Mouse (Mus musculus): ENCODE results near the gene Olfr1181. TPM values are rescaled to one million over a fixed set of nuclear protein-coding genes. Genes with fewer than 3 reads are reported as not detected.
"Not testable (repeated sequence)": the region's sequence is repeated elsewhere in the genome, so short reads cannot be mapped to it uniquely, and the experiment has no call there.

Olfr1181 gene
- not detected in 2 replicates for polyA plus RNA-seq (2012; ENCODE audit: insufficient read depth, low replicate concordance)

- Histone ChIP-seq H3K27me3 (replicated peaks) (no peaks in the 10 kb centered on the region), H3K4me1 (no peaks in the 10 kb centered on the region), H3K36me3 (replicated peaks; ENCODE audit: low read length) (no peaks in the 10 kb centered on the region), H3K4me3 (replicated peaks) (no peak within 1 kb of the TSS), H3K9me3 (no peaks in the 10 kb centered on the region)
- TF ChIP-seq FLI1 (IDR thresholded peaks at IDR 0.05; ENCODE audit: low read length) (no peak), GATA1 (IDR thresholded peaks at IDR 0.05; ENCODE audit: borderline replicate concordance, low read length) (no peak)
Measured at GRCm38 (mm10) chr2:88426071-88426470, at the start of gene Olfr1181. Gene Olfr1181, minus strand, starts transcription at chr2:88426171.

- not testable (repeated sequence) for H3K4me1 ChIP-seq; H3K9me3 ChIP-seq; H3K27me3 ChIP-seq (replicated peaks); H3K4me3 ChIP-seq (replicated peaks); H3K36me3 ChIP-seq (replicated peaks; ENCODE audit: low read length)
Measured at GRCm38 (mm10) chr2:88454567-88454966, 28.6 kb upstream of the Olfr1181 start, which contains the start of gene Olfr1183. Gene Olfr1183, plus strand, starts transcription at chr2:88454867.

DNA sequence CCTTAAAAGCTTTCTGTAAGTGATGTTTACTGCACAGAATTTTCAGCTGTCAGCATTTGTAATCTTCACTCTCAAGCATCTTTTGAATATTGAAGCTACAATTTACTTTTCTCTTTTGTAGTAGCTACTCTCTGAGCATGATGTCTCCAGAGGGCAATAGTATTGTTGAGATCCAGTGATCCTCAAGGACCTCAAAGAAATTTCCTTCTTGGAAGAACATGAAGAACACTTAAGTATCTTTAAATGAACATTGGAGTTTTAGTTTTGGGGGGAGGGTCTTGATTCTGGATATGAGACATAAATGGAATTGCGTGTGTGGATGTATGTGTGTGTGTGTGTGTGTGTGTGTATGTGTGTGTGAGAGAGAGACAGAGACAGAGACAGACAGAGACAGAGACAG is 23.1 kb upstream of the Olfr1181 start, which contains the start of gene Gm13757:
Gene Gm13757, minus strand, starts transcription at position 101 of the 400 bp plus-strand sequence.
- Histone ChIP-seq H3K27me3 (replicated peaks) (no peaks in the 10 kb centered on the region), H3K4me1 (no peaks in the 10 kb centered on the region), H3K36me3 (replicated peaks; ENCODE audit: low read length) (no peaks in the 10 kb centered on the region), H3K4me3 (replicated peaks) (no peak within 1 kb of the TSS), H3K9me3 (no peaks in the 10 kb centered on the region)
- TF ChIP-seq FLI1 (IDR thresholded peaks at IDR 0.05; ENCODE audit: low read length) = no peak
- TF ChIP-seq GATA1 (IDR thresholded peaks at IDR 0.05; ENCODE audit: borderline replicate concordance, low read length) = no peak

DNA sequence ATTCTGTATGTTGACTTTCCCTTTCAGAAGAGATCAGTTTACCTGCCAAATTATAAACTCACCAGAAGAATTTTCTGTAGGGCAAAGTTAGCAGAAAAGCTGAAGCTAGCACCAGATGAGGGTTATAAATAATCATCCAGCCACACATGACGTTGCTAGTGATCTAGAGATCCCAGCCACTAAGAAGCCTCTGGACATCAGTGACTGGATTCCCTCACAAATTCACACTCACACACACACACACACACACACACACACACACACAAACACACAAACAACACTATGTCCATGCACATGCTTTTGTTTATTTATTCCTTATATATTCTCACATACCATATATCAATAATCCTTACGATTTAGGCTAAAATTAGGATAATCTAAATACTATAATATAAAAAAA is 6.9 kb downstream of the Olfr1181 start, which contains the start of gene Olfr1180:
Gene Olfr1180, minus strand, starts transcription at position 101 of the 400 bp plus-strand sequence.
- Histone ChIP-seq H3K27me3 (replicated peaks) (no peaks in the 10 kb centered on the region), H3K4me1 (no peaks in the 10 kb centered on the region), H3K9me3 (no peaks in the 10 kb centered on the region), H3K36me3 (replicated peaks; ENCODE audit: low read length) (no peaks in the 10 kb centered on the region), H3K4me3 (replicated peaks) (no peak within 1 kb of the TSS)
- no peak for TF ChIP-seq GATA1 (IDR thresholded peaks at IDR 0.05; ENCODE audit: borderline replicate concordance, low read length)
- no peak for TF ChIP-seq FLI1 (IDR thresholded peaks at IDR 0.05; ENCODE audit: low read length)

DNA sequence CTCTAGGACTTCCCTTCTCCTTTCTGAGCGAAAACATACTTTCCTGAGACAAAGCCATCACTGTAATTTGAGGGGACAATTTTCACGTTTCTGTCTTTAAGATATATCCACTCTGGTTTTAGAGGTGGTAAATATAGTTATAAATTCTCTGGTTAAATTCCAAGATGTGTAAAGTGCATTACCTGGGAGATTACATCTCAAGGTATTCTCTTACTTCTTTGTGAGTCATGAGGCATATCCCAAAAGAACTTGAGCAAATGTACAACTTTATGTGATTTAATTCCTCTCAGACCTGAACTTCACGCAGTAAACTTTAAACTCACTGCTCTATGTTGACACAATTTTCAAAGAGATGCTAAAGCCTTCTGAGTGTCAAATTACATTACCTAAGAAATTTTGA is 19.6 kb downstream of the Olfr1181 start, which contains the start of gene Olfr1179:
Gene Olfr1179, minus strand, starts transcription at position 101 of the 400 bp plus-strand sequence.
- Histone ChIP-seq H3K4me3 (replicated peaks) (no peak within 1 kb of the TSS), H3K36me3 (replicated peaks; ENCODE audit: low read length) (no peaks in the 10 kb centered on the region), H3K4me1 (no peaks in the 10 kb centered on the region), H3K27me3 (replicated peaks) (no peaks in the 10 kb centered on the region), H3K9me3 (no peaks in the 10 kb centered on the region)
- no peak for TF ChIP-seq FLI1 (IDR thresholded peaks at IDR 0.05; ENCODE audit: low read length)
- TF ChIP-seq GATA1 (IDR thresholded peaks at IDR 0.05; ENCODE audit: borderline replicate concordance, low read length) = no peak

DNA sequence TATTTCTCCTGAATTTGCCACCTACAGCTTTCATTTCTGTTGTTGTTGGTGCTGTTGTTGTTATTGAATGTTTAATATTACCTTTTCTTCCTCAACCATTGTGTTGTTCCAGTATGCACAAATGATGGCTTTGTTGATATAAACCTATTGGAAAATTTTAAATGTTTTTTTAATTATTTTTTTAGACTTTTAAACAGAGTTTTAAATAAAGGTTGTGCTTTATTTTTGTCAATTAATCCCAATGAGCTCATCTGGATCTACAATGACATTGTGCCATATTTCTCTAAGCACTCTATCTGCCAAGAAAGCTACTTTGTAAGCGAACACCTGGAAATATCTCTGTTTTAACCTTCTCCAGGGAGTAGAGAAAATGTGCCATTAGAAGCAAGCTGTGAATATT is 39.2 kb downstream of the Olfr1181 start, which contains the start of gene Olfr1178:
Gene Olfr1178, plus strand, starts transcription at position 301 of the 400 bp plus-strand sequence.
- Histone ChIP-seq H3K27me3 (replicated peaks) (no peaks in the 10 kb centered on the region), H3K36me3 (replicated peaks; ENCODE audit: low read length) (no peaks in the 10 kb centered on the region), H3K4me1 (no peaks in the 10 kb centered on the region), H3K4me3 (replicated peaks) (no peak within 1 kb of the TSS), H3K9me3 (0 out of 2 replicates have a peak, but pooled peaks cover 2% of the 10 kb centered on the region)
- no peak for TF ChIP-seq FLI1 (IDR thresholded peaks at IDR 0.05; ENCODE audit: low read length)
- TF ChIP-seq GATA1 (IDR thresholded peaks at IDR 0.05; ENCODE audit: borderline replicate concordance, low read length) = no peak

Other genes starting within 250 kb of the Olfr1181 start
- gene Olfr1168, start 244.3 kb downstream of the Olfr1181 start, polyA plus RNA-seq (2012; ENCODE audit: insufficient read depth, low replicate concordance) = not detected in 2 replicates
- not detected in 2 replicates for gene Olfr1170, start 197.8 kb downstream of the Olfr1181 start, polyA plus RNA-seq (2012; ENCODE audit: insufficient read depth, low replicate concordance)
- gene Olfr1173, start 146.3 kb downstream of the Olfr1181 start, polyA plus RNA-seq (2012; ENCODE audit: insufficient read depth, low replicate concordance) = not detected in 2 replicates
- not detected in 2 replicates for gene Olfr1174-ps, start 111.0 kb downstream of the Olfr1181 start, polyA plus RNA-seq (2012; ENCODE audit: insufficient read depth, low replicate concordance)
- gene Olfr1175-ps, start 99.0 kb downstream of the Olfr1181 start, polyA plus RNA-seq (2012; ENCODE audit: insufficient read depth, low replicate concordance) = not detected in 2 replicates
- gene Olfr1176, start 89.5 kb downstream of the Olfr1181 start, polyA plus RNA-seq (2012; ENCODE audit: insufficient read depth, low replicate concordance) = not detected in 2 replicates
- gene Olfr1177-ps, start 79.7 kb downstream of the Olfr1181 start, polyA plus RNA-seq (2012; ENCODE audit: insufficient read depth, low replicate concordance) = not detected in 2 replicates
- gene Olfr1178, start 39.1 kb downstream of the Olfr1181 start, polyA plus RNA-seq (2012; ENCODE audit: insufficient read depth, low replicate concordance) = 0.45 TPM in 1 of 2 replicates, not detected in the other
- gene Olfr1179, start 19.7 kb downstream of the Olfr1181 start, polyA plus RNA-seq (2012; ENCODE audit: insufficient read depth, low replicate concordance) = not detected in 2 replicates
- not detected in 2 replicates for gene Olfr1180, start 7.0 kb downstream of the Olfr1181 start, polyA plus RNA-seq (2012; ENCODE audit: insufficient read depth, low replicate concordance)
- gene Gm13757, start 23.0 kb upstream of the Olfr1181 start, polyA plus RNA-seq (2012; ENCODE audit: insufficient read depth, low replicate concordance) = not detected in 2 replicates
- not detected in 2 replicates for gene Olfr1183, start 28.7 kb upstream of the Olfr1181 start, polyA plus RNA-seq (2012; ENCODE audit: insufficient read depth, low replicate concordance)
- not detected in 2 replicates for gene Olfr1184, start 57.4 kb upstream of the Olfr1181 start, polyA plus RNA-seq (2012; ENCODE audit: insufficient read depth, low replicate concordance)
- gene Olfr1185-ps1, start 67.1 kb upstream of the Olfr1181 start, polyA plus RNA-seq (2012; ENCODE audit: insufficient read depth, low replicate concordance) = not detected in 2 replicates
- gene Olfr1186, start 92.4 kb upstream of the Olfr1181 start, polyA plus RNA-seq (2012; ENCODE audit: insufficient read depth, low replicate concordance) = not detected in 2 replicates
- not detected in 2 replicates for gene Olfr1188, start 130.8 kb upstream of the Olfr1181 start, polyA plus RNA-seq (2012; ENCODE audit: insufficient read depth, low replicate concordance)
- not detected in 2 replicates for gene Olfr1189, start 160.3 kb upstream of the Olfr1181 start, polyA plus RNA-seq (2012; ENCODE audit: insufficient read depth, low replicate concordance)
- gene Olfr1191-ps1, start 214.4 kb upstream of the Olfr1181 start, polyA plus RNA-seq (2012; ENCODE audit: insufficient read depth, low replicate concordance) = not detected in 2 replicates
- not detected in 2 replicates for gene Olfr1192-ps1, start 222.3 kb upstream of the Olfr1181 start, polyA plus RNA-seq (2012; ENCODE audit: insufficient read depth, low replicate concordance)
- not detected in 2 replicates for gene Olfr1193, start 249.5 kb upstream of the Olfr1181 start, polyA plus RNA-seq (2012; ENCODE audit: insufficient read depth, low replicate concordance)